Mouse (Mus musculus) lung, adult 2 months (tissue): ENCODE results near the gene Nfatc2.

Experiments used
- CTCF ChIP-seq: fragments of 200-500 bp; IDR thresholded peaks from 2 replicates; pipeline ENCODE4 v1.5.1; 2011; ENCODE audit warnings: mild to moderate bottlenecking, low read length, control low read depth; ENCODE audit not compliant: insufficient read depth
- POLR2A ChIP-seq: fragments of 200-500 bp; IDR thresholded peaks from 2 replicates; pipeline ENCODE4 v1.6.1; 2011; ENCODE audit warnings: low read depth, mild to moderate bottlenecking, control low read depth, low read length, borderline replicate concordance; ENCODE audit errors: extremely low read depth

DNA sequence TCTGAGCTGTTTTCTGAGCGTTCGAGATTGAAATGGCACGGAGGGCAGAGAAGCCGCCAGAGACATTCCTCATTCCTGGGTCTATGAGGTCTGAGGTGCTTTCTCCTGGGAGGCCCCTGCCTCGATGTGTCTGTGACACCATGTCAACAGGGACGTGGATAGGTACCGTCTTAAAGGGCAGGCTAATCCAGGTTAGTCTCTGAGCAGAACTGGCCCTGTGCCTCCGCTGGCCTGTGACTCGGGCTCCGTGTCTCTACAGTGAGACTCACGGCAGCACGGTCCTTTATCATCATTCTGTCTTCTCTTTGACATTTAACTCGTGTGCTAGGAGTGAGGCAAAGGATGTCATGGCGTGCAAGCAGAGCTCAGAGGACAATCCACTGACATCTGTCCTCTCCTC is 120.3 kb downstream of the Nfatc2 start:
- TF ChIP-seq POLR2A (no peak), CTCF (no peak)
